Mouse (Mus musculus) stomach, postnatal 0 days (tissue): ENCODE data around the gene Rragd.

Experiments
- CTCF ChIP-seq: IDR thresholded peaks from 2 replicates; pipeline ENCODE4 v1.5.1; 2016; ENCODE audit warnings: antibody characterized with exemption, low read depth, mild to moderate bottlenecking, moderate library complexity
- EP300 ChIP-seq: optimal IDR thresholded peaks from 2 replicates; pipeline ENCODE3; 2016; ENCODE audit warnings: antibody characterized with exemption

DNA sequence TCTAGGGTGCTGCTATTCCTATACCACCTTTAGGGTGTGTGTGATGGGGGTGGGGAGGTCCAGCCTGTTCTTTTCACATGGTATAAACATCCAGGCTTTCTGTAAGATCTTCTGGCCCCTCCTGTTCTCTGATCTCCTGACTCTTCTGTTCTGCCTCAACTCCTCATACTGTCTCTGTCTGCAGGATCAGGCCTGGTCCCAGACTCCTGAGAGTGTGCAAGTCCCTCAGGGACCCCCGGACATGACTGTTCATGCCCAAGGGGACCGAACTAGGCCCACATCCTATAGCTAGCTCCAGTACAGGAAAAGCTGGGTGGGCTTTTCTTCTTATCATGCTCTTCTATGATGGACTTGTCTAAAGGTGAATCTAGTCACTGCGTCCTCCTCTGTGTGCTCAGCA lies 84.5 kb downstream of the Rragd start:
- no peak for TF ChIP-seq CTCF
- no peak for TF ChIP-seq EP300
